Mouse (Mus musculus) lung, postnatal 0 days (tissue): ENCODE measurements around the gene Fgd2. TPM values are rescaled to one million over a fixed set of nuclear protein-coding genes. Genes with fewer than 3 reads are reported as not detected.
A peak's percentile ranks its signal among the peaks of the same experiment; 100 is the strongest.
"Not testable (repeated sequence)": the region's sequence is repeated elsewhere in the genome, so short reads cannot be mapped to it uniquely, and the experiment has no call there.

Source experiments
- ATAC-seq: fragments of 200-750 bp; cut with Nextera tagmentation; 2 replicates; pipeline ENCODE4 v1.8.0; 2017; ENCODE audit warnings: moderate library complexity
- DNase-seq: peaks from one replicate; pipeline ENCODE4 v3.0.0-alpha.2; 2016; ENCODE audit warnings: low spot score
- H3K27ac ChIP-seq: fragments of 300-500 bp; sonication (generic); 2 replicates; pipeline ENCODE4 v1.5.1; 2014; ENCODE audit warnings: antibody characterized with exemption, mild to moderate bottlenecking, low read length, mixed read lengths
- H3K27me3 ChIP-seq: fragments of 300-500 bp; sonication (generic); replicated peaks from 2 replicates; pipeline ENCODE4 v1.6.1; 2014; ENCODE audit warnings: low read length, mixed read lengths; ENCODE audit not compliant: insufficient read depth
- H3K36me3 ChIP-seq: fragments of 300-500 bp; sonication (generic); 2 replicates; pipeline ENCODE4 v1.6.1; 2014; ENCODE audit warnings: low read length, mixed read lengths; ENCODE audit not compliant: insufficient read depth
- H3K4me1 ChIP-seq: fragments of 300-500 bp; sonication (generic); 2 replicates; pipeline ENCODE4 v1.6.1; 2014; ENCODE audit warnings: antibody characterized with exemption, low read depth, low read length, mixed read lengths; ENCODE audit not compliant: insufficient read depth
- H3K4me2 ChIP-seq: fragments of 300-500 bp; sonication (generic); replicated peaks from 2 replicates; pipeline ENCODE4 v1.6.1; 2014; ENCODE audit warnings: low read depth, mild to moderate bottlenecking, low read length, moderate library complexity, mixed read lengths
- H3K4me3 ChIP-seq: fragments of 300-500 bp; sonication (generic); 2 replicates; pipeline ENCODE4 v1.5.1; 2014; ENCODE audit warnings: low read depth, low read length
- H3K9ac ChIP-seq: fragments of 300-500 bp; sonication (generic); replicated peaks from 2 replicates; pipeline ENCODE4 v1.6.1; 2014; ENCODE audit warnings: low read depth, mild to moderate bottlenecking
- H3K9me3 ChIP-seq: fragments of 300-500 bp; sonication (generic); 2 replicates; pipeline ENCODE4 v1.6.1; 2016; ENCODE audit warnings: low read length, mixed read lengths
- CTCF ChIP-seq: IDR thresholded peaks from 2 replicates; pipeline ENCODE4 v1.5.1; 2016; ENCODE audit warnings: antibody characterized with exemption, mild to moderate bottlenecking
- EP300 ChIP-seq: IDR thresholded peaks from 2 replicates; pipeline ENCODE4 v1.6.1; 2016; ENCODE audit warnings: antibody characterized with exemption, mild to moderate bottlenecking, control low read depth
- WGBS: fragments of 180-500 bp; shearing (Covaris S2); extraction: QIAGEN DNeasy Blood & Tissue Kit; methylation state at CpG from one replicate; pipeline ENCODE4 v1.1.7; 2014; 5-methylcytosine and 5-hydroxymethylcytosine counted together
- polyA plus RNA-seq: library from polyadenylated mRNA; unstranded; fragments of >200 nt; fragmentation: Nextera tagmentation; extraction: Ambion mirVana; gene quantifications from 2 replicates; pipeline ENCODE4 v1.2.1, GENCODE M21; 2015

Fgd2 gene
- polyA plus RNA-seq, 1 experiment from 2014 or later, result 11.9 TPM

DNA sequence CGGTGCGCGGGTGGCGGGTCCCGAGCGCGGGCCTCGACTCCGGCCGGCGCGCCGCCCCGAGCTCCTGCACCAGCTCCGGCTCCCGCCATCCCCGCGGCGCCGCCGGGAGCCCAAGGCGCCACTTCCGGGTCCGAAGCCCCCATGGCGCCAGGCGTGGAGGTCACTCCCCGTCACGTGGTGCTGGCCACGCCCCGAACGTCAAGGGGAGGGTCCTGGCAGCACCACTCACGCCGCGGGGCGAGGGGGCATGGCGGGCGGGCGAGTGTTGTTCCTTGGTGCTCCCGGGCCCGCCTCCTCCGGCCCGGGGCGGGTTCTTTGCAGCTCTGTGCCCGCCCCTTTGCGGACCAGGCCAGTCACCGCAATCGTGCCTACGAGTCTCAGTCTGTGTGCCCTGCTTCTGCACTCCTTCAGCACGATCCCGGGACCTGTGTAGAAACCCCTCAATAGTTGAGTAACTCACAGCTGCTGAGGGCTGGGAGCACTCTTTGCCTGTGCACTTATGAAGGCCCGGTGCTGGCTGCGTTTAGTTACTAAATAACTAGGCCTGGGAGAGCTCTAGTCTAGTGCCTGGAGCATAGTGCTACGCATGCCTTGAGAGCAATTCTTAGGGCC, 13.0 kb upstream of the Fgd2 start, which contains the start of gene Mtch1:
Gene Mtch1, minus strand, starts transcription at position 290 of the 612 bp plus-strand sequence.
- WGBS, result under 1% methylated on average over 26 of the region's 53 CpGs
- peak; percentile 99 for DNase-seq
- peak within 1 kb of the TSS; percentile 76 for H3K4me2 ChIP-seq
- peak within 1 kb of the TSS; percentile 88 for H3K9ac ChIP-seq
- H3K36me3 ChIP-seq, result peaks cover 4% of the 10 kb centered on the region; the same call in 1 of the 2 replicates
- H3K4me1 ChIP-seq, result peaks cover 8% of the 10 kb centered on the region
- peak within 1 kb of the TSS; percentile 96 for H3K27ac ChIP-seq
- no peaks in the 10 kb centered on the region for H3K27me3 ChIP-seq
- H3K9me3 ChIP-seq, result no peaks in the 10 kb centered on the region
- ATAC-seq, result peak; percentile 96
- TF ChIP-seq CTCF, result no peak
- TF ChIP-seq EP300, result no peak
- H3K4me3 ChIP-seq, result peak within 1 kb of the TSS; percentile 94

DNA sequence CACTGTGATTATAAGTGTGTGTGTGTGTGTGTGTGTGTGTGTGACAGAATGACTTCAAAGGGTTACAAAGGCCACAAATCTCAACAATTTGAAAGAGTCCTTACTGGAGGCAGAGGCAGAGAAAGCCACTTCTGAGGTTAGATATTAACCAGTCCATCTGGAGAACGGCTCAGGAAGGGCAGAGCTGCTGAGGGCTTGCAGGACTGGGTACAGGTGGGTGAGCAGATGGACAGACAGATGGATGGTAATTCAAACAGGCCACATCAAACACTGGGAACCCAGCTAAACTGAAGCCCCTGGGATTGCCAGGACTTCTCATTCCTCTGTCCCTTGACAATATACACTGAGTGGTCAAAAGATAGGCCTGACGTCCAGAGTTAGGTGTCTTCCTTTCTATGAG, 11.7 kb upstream of the Fgd2 start:
- H3K27ac ChIP-seq, result peak overlapping the region; percentile 96
- TF ChIP-seq EP300, result peak; percentile 60
- no peak for TF ChIP-seq CTCF
- no peaks in the 10 kb centered on the region for H3K9me3 ChIP-seq
- H3K4me2 ChIP-seq, result no peak overlapping the region
- DNase-seq, result peak; percentile 77
- 68% methylated on average over 2 of the region's 2 CpGs for WGBS
- no peak overlapping the region for H3K9ac ChIP-seq
- ATAC-seq, result no peak
- peaks cover 7% of the 10 kb centered on the region for H3K4me1 ChIP-seq
- H3K36me3 ChIP-seq, result no peaks in the 10 kb centered on the region
- no peak overlapping the region for H3K4me3 ChIP-seq
- H3K27me3 ChIP-seq, result no peaks in the 10 kb centered on the region

DNA sequence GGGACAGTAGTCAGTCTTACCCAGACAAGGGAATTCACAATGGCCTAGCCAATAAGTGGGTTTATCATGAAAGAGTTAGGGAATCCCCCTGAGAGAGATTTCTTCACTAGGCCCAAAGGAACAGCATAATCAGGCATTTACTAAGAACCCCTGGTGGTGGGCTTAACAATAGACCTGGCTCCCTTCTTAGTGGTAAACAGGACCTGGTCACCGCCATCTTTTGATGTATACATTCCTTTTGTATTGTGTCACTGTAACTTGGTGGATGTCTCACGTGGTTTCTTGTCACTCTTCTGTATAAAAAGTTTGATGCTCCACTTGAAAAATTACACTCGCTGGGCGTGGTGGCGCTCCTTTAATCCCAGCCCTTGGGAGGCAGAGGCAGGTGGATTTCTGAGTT, 9.7 kb upstream of the Fgd2 start:
- not testable (repeated sequence) for H3K9ac ChIP-seq, H3K36me3 ChIP-seq, H3K4me2 ChIP-seq, DNase-seq, H3K27me3 ChIP-seq, H3K4me3 ChIP-seq, H3K9me3 ChIP-seq, H3K27ac ChIP-seq, ATAC-seq
- 74% methylated on average over 5 of the region's 5 CpGs for WGBS
- peaks cover 10% of the 10 kb centered on the region for H3K4me1 ChIP-seq

DNA sequence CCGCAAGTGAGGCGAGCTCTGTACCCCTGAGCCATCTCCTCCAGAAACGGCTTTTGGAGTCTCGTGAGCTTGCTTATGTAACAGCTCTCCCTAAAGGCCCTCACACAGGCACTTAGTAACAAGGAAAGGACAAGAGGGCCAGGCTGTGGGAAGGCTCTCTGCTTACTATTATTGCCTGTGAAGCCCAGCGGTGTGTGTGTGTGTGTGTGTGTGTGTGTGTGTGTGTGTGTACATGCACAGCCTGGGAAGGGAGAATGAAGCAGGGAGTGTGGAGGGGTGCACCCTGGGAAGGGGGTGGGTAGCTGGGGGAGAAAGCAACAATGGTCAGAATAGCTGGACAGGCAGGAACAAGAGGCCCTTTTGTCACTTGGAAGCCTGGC, 5.3 kb upstream of the Fgd2 start:
- Histone ChIP-seq H3K4me2 (no peak overlapping the region), H3K9me3 (no peaks in the 10 kb centered on the region), H3K27me3 (no peaks in the 10 kb centered on the region), H3K9ac (no peak overlapping the region), H3K36me3 (no peaks in the 10 kb centered on the region), H3K4me1 (peaks cover 14% of the 10 kb centered on the region; the same call in 1 of the 2 replicates), H3K4me3 (no peak overlapping the region), H3K27ac (peak overlapping the region; percentile 89)
- ATAC-seq (peak; percentile 64), DNase-seq (peak; percentile 86)
- TF ChIP-seq CTCF (no peak), EP300 (peak; percentile 61)
- 39% methylated on average over 5 of the region's 5 CpGs for WGBS

DNA sequence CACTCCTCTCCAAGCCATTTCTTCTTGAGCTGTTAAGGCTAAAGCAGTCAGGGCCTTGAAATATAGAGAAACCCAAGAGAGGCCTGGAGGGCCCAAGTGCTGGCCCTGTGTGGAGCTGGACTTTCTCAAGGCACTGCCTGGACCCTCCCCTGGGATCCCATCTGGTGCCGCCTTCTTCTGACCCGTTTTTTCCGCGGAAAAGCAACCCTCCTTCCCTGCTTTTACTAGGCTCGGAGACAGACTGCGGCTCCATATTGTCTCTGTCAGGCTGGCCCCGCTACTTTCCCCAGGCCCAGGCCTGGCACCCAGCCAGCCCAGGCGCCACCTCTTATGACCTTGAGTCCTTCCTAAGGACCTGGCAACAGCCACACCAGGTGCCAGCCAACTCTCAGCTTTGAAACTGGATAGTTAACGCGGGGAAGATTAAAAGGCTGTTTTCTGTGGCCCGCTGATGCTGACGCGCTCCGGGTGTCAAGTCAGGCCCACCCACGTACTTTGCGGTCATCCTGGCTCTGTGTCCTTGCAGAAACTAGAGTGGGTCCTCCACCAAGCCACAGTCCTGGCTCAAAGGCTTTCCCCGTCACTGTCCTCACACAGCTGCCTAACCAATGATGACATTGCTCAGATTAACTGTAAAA, 4.8 kb upstream of the Fgd2 start:
- TF ChIP-seq CTCF, result no peak
- TF ChIP-seq EP300, result peak; percentile 82
- ATAC-seq (peak; percentile 80), DNase-seq (peak; percentile 84)
- Histone ChIP-seq H3K27ac (peak overlapping the region; percentile 89), H3K36me3 (no peaks in the 10 kb centered on the region), H3K9ac (0 out of 2 replicates have a peak overlapping the region, but pooled peaks have one; percentile 2), H3K4me1 (peaks cover 14% of the 10 kb centered on the region; the same call in 1 of the 2 replicates), H3K4me3 (no peak overlapping the region), H3K9me3 (no peaks in the 10 kb centered on the region), H3K27me3 (no peaks in the 10 kb centered on the region), H3K4me2 (peak overlapping the region; percentile 48)
- WGBS, result 5% methylated on average over 17 of the region's 17 CpGs

DNA sequence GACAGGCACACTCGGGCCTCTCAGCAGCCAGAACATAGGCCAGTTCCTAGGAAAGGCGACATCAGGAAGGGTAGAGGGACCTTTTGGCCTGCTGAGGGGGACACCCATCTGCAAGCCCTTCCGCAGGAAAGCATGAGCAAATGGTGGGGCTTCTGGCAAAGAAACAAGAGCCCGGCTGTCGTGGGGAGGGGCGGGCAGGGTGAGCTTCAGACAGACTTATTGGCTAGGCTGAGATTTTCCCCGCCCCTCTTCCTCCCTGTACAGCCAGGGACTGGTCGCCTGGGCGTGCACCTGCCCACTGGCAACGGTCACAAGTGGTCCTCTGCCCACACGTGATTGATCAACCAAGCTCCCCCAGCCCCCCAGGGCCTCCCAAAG, 4.2 kb upstream of the Fgd2 start:
- Histone ChIP-seq H3K4me1 (peaks cover 14% of the 10 kb centered on the region; the same call in 1 of the 2 replicates), H3K9me3 (no peaks in the 10 kb centered on the region), H3K36me3 (no peaks in the 10 kb centered on the region), H3K4me3 (peak overlapping the region; percentile 14; the same call in 1 of the 2 replicates), H3K27ac (peak overlapping the region; percentile 89), H3K27me3 (no peaks in the 10 kb centered on the region), H3K4me2 (peak overlapping the region; percentile 48), H3K9ac (no peak overlapping the region)
- TF ChIP-seq EP300, result peak; percentile 50
- TF ChIP-seq CTCF, result no peak
- peak; percentile 94 for DNase-seq
- 3% methylated on average over 11 of the region's 11 CpGs for WGBS
- peak; percentile 78 for ATAC-seq
